ENCODE assay signal across 19 mouse cellular contexts in genomic region chr17:85271466-85272175, GRCm38 (mm10).
DNase-seq lines count a peak whose midpoint lies in the region; ATAC-seq and TF ChIP-seq lines count a peak whose summit lies in the region.
"Had no signal": no experiment of that assay in that cellular context is flagged by ENCODE, and none has a peak within 500 bp of the region (broad histone marks: within the 10 kb centered on the region; RNA-seq: fewer than 3 reads in every experiment).

No protein-coding gene starts in this region.

- no peak for TF ChIP-seq CTCF in hindbrain, postnatal 0 days (IDR thresholded peaks at IDR 0.05; ENCODE audit: low read depth)
- no peak for TF ChIP-seq CTCF in intestine, postnatal 0 days (IDR thresholded peaks at IDR 0.05; ENCODE audit: low read depth)

- peak overlapping the region; percentile 53; the same call in 1 of the 2 replicates for H3K27ac ChIP-seq in hindbrain, embryonic 10.5 days
- H3K27ac ChIP-seq in hindbrain, postnatal 0 days = no peak overlapping the region
- no peak overlapping the region for H3K27ac ChIP-seq in midbrain, embryonic 16.5 days (ENCODE audit: low read length)
- H3K27ac ChIP-seq in intestine, postnatal 0 days (ENCODE audit: low read depth, low read length) = no peak overlapping the region
- H3K27ac ChIP-seq: heart, embryonic 13.5 days; intestine, embryonic 15.5 days; liver, embryonic 14.5 days; neural tube, embryonic 13.5 days had no signal

- H3K4me3 ChIP-seq in hindbrain, embryonic 10.5 days = peak overlapping the region; percentile 23
- H3K4me3 ChIP-seq in hindbrain, postnatal 0 days (ENCODE audit: low read length) = no peak overlapping the region
- H3K4me3 ChIP-seq in midbrain, embryonic 16.5 days (ENCODE audit: low read depth, low read length) = no peak overlapping the region
- no peak overlapping the region for H3K4me3 ChIP-seq in intestine, postnatal 0 days (ENCODE audit: low read depth, low read length)
- H3K4me3 ChIP-seq: heart, embryonic 13.5 days; intestine, embryonic 15.5 days; neural tube, embryonic 13.5 days had no signal

- WGBS in hindbrain, embryonic 10.5 days = 42% methylated on average over 20 of the region's 20 CpGs
- 36% methylated on average over 20 of the region's 20 CpGs for WGBS in hindbrain, postnatal 0 days
- 39% methylated on average over 20 of the region's 20 CpGs for WGBS in midbrain, embryonic 16.5 days
- WGBS in intestine, postnatal 0 days = 88% methylated on average over 20 of the region's 20 CpGs

- H3K4me1 ChIP-seq in hindbrain, embryonic 10.5 days (replicated peaks) = peaks cover 21% of the 10 kb centered on the region
- H3K4me1 ChIP-seq in hindbrain, postnatal 0 days (ENCODE audit: insufficient read depth, low read length) = no peaks in the 10 kb centered on the region
- H3K4me1 ChIP-seq in midbrain, embryonic 16.5 days (ENCODE audit: control insufficient read depth, insufficient read depth, low read length) = peaks cover 11% of the 10 kb centered on the region
- H3K4me1 ChIP-seq in intestine, postnatal 0 days (replicated peaks; ENCODE audit: control insufficient read depth, insufficient read depth, low read length) = no peaks in the 10 kb centered on the region
- H3K4me1 ChIP-seq: heart, embryonic 13.5 days; intestine, embryonic 15.5 days had no signal

- DNase-seq in brain, adult 2 months (ENCODE audit: low read depth, low spot score) = peak; percentile 20
- peak; percentile 40 for DNase-seq in hindbrain, embryonic 10.5 days (ENCODE audit: low spot score)
- DNase-seq in hindbrain, postnatal 0 days (ENCODE audit: low spot score) = peak; percentile 35
- no peak for DNase-seq in gastrocnemius, postnatal 36 days
- no peak for DNase-seq in adrenal gland, postnatal 4 days (ENCODE audit: low spot score in 2 of 2)
- DNase-seq: cerebellum, postnatal 10 days; heart, adult 18-20 months; heart, postnatal 36 days; right cerebral cortex, postnatal 14 days; spleen, adult 18-20 months; thymus, postnatal 4 days had no signal

- H3K9me3 ChIP-seq in hindbrain, embryonic 10.5 days = 0 out of 2 replicates have a peak, but pooled peaks cover 3% of the 10 kb centered on the region
- H3K9me3 ChIP-seq in hindbrain, postnatal 0 days (ENCODE audit: low read length) = no peaks in the 10 kb centered on the region
- H3K9me3 ChIP-seq in midbrain, embryonic 16.5 days (replicated peaks; ENCODE audit: control insufficient read depth, low read length, poor library complexity, severe bottlenecking) = no peaks in the 10 kb centered on the region
- no peaks in the 10 kb centered on the region for H3K9me3 ChIP-seq in intestine, postnatal 0 days (ENCODE audit: control insufficient read depth)
- H3K9me3 ChIP-seq: G1E; heart, embryonic 13.5 days; intestine, embryonic 15.5 days; neural tube, embryonic 13.5 days had no signal

- no peak overlapping the region for H3K9ac ChIP-seq in hindbrain, postnatal 0 days (replicated peaks; ENCODE audit: low read length)
- no peak overlapping the region for H3K9ac ChIP-seq in midbrain, embryonic 16.5 days (ENCODE audit: low read depth, low read length)
- no peak overlapping the region for H3K9ac ChIP-seq in intestine, postnatal 0 days (ENCODE audit: low read depth, low read length)
- H3K9ac ChIP-seq: heart, embryonic 13.5 days; intestine, embryonic 15.5 days; liver, embryonic 14.5 days; neural tube, embryonic 13.5 days had no signal

- peaks cover 18% of the 10 kb centered on the region for H3K27me3 ChIP-seq in hindbrain, embryonic 10.5 days (ENCODE audit: insufficient read depth, poor library complexity, severe bottlenecking)
- no peaks in the 10 kb centered on the region for H3K27me3 ChIP-seq in hindbrain, postnatal 0 days (ENCODE audit: insufficient read depth, low read length)
- 0 out of 2 replicates have a peak, but pooled peaks cover 4% of the 10 kb centered on the region for H3K27me3 ChIP-seq in midbrain, embryonic 16.5 days (ENCODE audit: control insufficient read depth, insufficient read depth, low read depth, low read length)
- no peaks in the 10 kb centered on the region for H3K27me3 ChIP-seq in intestine, postnatal 0 days (replicated peaks; ENCODE audit: control insufficient read depth, insufficient read depth, low read length)
- H3K27me3 ChIP-seq: heart, embryonic 13.5 days; intestine, embryonic 15.5 days; neural tube, embryonic 13.5 days had no signal

- ATAC-seq in hindbrain, postnatal 0 days = 0 out of 2 replicates have a peak, but pooled peaks have one; percentile 35
- ATAC-seq in midbrain, embryonic 16.5 days = no peak
- no peak for ATAC-seq in intestine, postnatal 0 days
- no peak for ATAC-seq in megakaryocyte, adult 5-6 weeks (ENCODE audit: poor library complexity, severe bottlenecking)
- ATAC-seq: intestine, embryonic 15.5 days had no signal

- H3K4me2 ChIP-seq in hindbrain, postnatal 0 days (ENCODE audit: low read depth, low read length) = peak overlapping the region; percentile 41
- H3K4me2 ChIP-seq in midbrain, embryonic 16.5 days (ENCODE audit: low read length) = peak overlapping the region; percentile 8; the same call in 1 of the 2 replicates
- H3K4me2 ChIP-seq in intestine, postnatal 0 days (replicated peaks; ENCODE audit: low read depth) = no peak overlapping the region
- H3K4me2 ChIP-seq: heart, embryonic 13.5 days; intestine, embryonic 15.5 days; neural tube, embryonic 13.5 days had no signal

- H3K36me3 ChIP-seq in hindbrain, embryonic 10.5 days = no peaks in the 10 kb centered on the region
- no peaks in the 10 kb centered on the region for H3K36me3 ChIP-seq in hindbrain, postnatal 0 days (ENCODE audit: insufficient read depth, low read length)
- no peaks in the 10 kb centered on the region for H3K36me3 ChIP-seq in midbrain, embryonic 16.5 days (ENCODE audit: control insufficient read depth, insufficient read depth, low read length)
- no peaks in the 10 kb centered on the region for H3K36me3 ChIP-seq in intestine, postnatal 0 days (ENCODE audit: control insufficient read depth, insufficient read depth)
- H3K36me3 ChIP-seq: G1E; heart, embryonic 13.5 days; intestine, embryonic 15.5 days; neural tube, embryonic 13.5 days had no signal

- intact Hi-C loops in gastrocnemius, postnatal 36 days (cut with DNase I) = no loop called here

Comparison
In these comparisons a context has a peak if more than half of its experiments do, and no peak if none do; other contexts are left out.
1. DNase-seq: peak in brain, adult 2 months (single experiment), hindbrain, embryonic 10.5 days (single experiment) and hindbrain, postnatal 0 days (single experiment); none in gastrocnemius, postnatal 36 days (0 of 2) and adrenal gland, postnatal 4 days (0 of 2).